Mouse (Mus musculus): ENCODE measurements around the gene Dkk3.

DNA sequence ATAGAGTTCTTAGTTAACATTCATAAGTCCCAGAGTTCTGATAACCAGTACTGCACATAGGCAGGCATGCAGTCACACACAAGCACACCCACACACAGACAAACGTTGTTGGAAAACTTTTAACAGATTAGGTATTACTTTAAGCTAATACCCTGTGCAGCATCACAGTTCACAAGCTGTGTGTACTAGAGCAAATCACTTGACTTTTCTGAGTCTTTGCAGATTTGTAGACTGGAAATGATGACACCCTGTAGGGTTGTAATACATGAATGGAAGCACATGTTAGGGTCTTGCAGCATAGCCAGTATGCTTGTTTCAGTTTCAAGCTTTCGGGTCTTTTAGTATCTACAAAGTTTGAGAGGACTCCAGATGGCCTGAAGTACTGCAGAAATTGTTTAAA, 74.6 kb downstream of the Dkk3 start:
- TF ChIP-seq POLR2A (IDR thresholded peaks at IDR 0.05; ENCODE audit: low read depth, low read length) (no peak), CTCF (IDR thresholded peaks at IDR 0.05; ENCODE audit: extremely low read depth, insufficient read length, insufficient replicate concordance, low read depth, low read length) (no peak)

Measured in small intestine, adult 2 months (tissue).